Mouse (Mus musculus) MEL (cell line): ENCODE measurements around the gene Kcnrg. TPM values are rescaled to one million over a fixed set of nuclear protein-coding genes. Genes with fewer than 3 reads are reported as not detected.

ENCODE experiments used
- DNase-seq: peaks from one replicate; pipeline ENCODE4 v3.0.0; 2011; ENCODE audit warnings: low read depth, low spot score
- H3K27ac ChIP-seq: 2 replicates; pipeline ENCODE4 v1.5.1; 2012; ENCODE audit warnings: low read depth, mild to moderate bottlenecking, control low read depth, low read length, moderate library complexity; ENCODE audit not compliant: control insufficient read depth
- H3K27me3 ChIP-seq, 2 experiments: fragments of 150-350 bp in 1 of 2; sonication (generic) in 1 of 2; 2 replicates each; pipeline ENCODE4 v1.6.1; 2012; ENCODE audit warnings: low read length in 2 of 2, mild to moderate bottlenecking in 2 of 2, improper control_type of control experiment in 1 of 2, moderate library complexity in 1 of 2; ENCODE audit not compliant: insufficient read depth in 2 of 2, control insufficient read depth in 1 of 2
- H3K36me3 ChIP-seq, 2 experiments: 2 replicates each; pipeline ENCODE4 v1.6.1; 2012 to 2014; ENCODE audit warnings: low read length in 2 of 2, improper control_type of control experiment in 1 of 2, inconsistent platforms in 1 of 2, mild to moderate bottlenecking in 1 of 2; ENCODE audit not compliant: insufficient read depth in 2 of 2, control insufficient read depth in 1 of 2
- H3K4me1 ChIP-seq, 2 experiments: fragments of 150-350 bp in 1 of 2; sonication (generic) in 1 of 2; 2 replicates each; pipeline ENCODE4 v1.6.1; 2012; ENCODE audit warnings: low read length in 2 of 2, improper control_type of control experiment in 1 of 2, mild to moderate bottlenecking in 1 of 2; ENCODE audit not compliant: insufficient read depth in 2 of 2, control insufficient read depth in 1 of 2
- H3K4me3 ChIP-seq, 2 experiments: fragments of 150-350 bp in 1 of 2; sonication (generic) in 1 of 2; 2 replicates each; pipeline ENCODE4 v1.5.1; 2012; ENCODE audit warnings: low read depth in 2 of 2, low read length in 2 of 2, mild to moderate bottlenecking in 2 of 2, moderate library complexity in 2 of 2, control low read depth in 1 of 2, improper control_type of control experiment in 1 of 2; ENCODE audit not compliant: control insufficient read depth in 1 of 2, insufficient read depth in 1 of 2
- H3K79me2 ChIP-seq: 2 replicates; pipeline ENCODE4 v1.6.1; 2012; ENCODE audit warnings: mild to moderate bottlenecking, low read length, moderate library complexity; ENCODE audit not compliant: control insufficient read depth, poor library complexity, insufficient read depth
- H3K9ac ChIP-seq: 2 replicates; pipeline ENCODE4 v1.6.1; 2012; ENCODE audit warnings: low read depth, mild to moderate bottlenecking, control low read depth, low read length, moderate library complexity; ENCODE audit not compliant: control insufficient read depth, poor library complexity, severe bottlenecking
- H3K9me3 ChIP-seq: fragments of 150-350 bp; sonication (generic); replicated peaks from 2 replicates; pipeline ENCODE4 v1.6.1; 2012; ENCODE audit warnings: mild to moderate bottlenecking, low read length, improper control_type of control experiment, moderate library complexity; ENCODE audit not compliant: insufficient read depth
- CHD1 ChIP-seq: IDR thresholded peaks from 2 replicates; pipeline ENCODE4 v1.6.1; 2012; ENCODE audit warnings: low read depth, mild to moderate bottlenecking, inconsistent platforms, low read length, improper control_type of control experiment
- EP300 ChIP-seq, 2 experiments: IDR thresholded peaks; 2 replicates each; pipeline ENCODE4 v1.6.1; 2011; ENCODE audit warnings: improper control_type of control experiment in 2 of 2, low read length in 2 of 2, low read depth in 1 of 2, mild to moderate bottlenecking in 1 of 2
- HCFC1 ChIP-seq: IDR thresholded peaks from 2 replicates; pipeline ENCODE4 v1.6.1; 2012; ENCODE audit warnings: low read depth, mild to moderate bottlenecking, inconsistent platforms, low read length, improper control_type of control experiment, moderate library complexity
- POLR2A ChIP-seq, 2 experiments: IDR thresholded peaks; 2 replicates each; pipeline ENCODE4 v1.6.1; 2011 to 2012; ENCODE audit warnings: low read length in 2 of 2, mild to moderate bottlenecking in 2 of 2, control low read depth in 1 of 2, improper control_type of control experiment in 1 of 2, low read depth in 1 of 2, moderate library complexity in 1 of 2; ENCODE audit not compliant: control insufficient read depth in 1 of 2, insufficient read depth in 1 of 2, poor library complexity in 1 of 2
- POLR2AphosphoS2 ChIP-seq: IDR thresholded peaks from 2 replicates; pipeline ENCODE4 v1.6.1; 2011; ENCODE audit warnings: low read length, improper control_type of control experiment
- SIN3A ChIP-seq: IDR thresholded peaks from 2 replicates; pipeline ENCODE4 v1.6.1; 2012; ENCODE audit warnings: low read length, improper control_type of control experiment, inconsistent platforms
- UBTF ChIP-seq: IDR thresholded peaks from 2 replicates; pipeline ENCODE4 v1.6.1; 2012; ENCODE audit warnings: low read depth, mild to moderate bottlenecking, inconsistent platforms, low read length, improper control_type of control experiment, moderate library complexity, borderline replicate concordance; ENCODE audit not compliant: insufficient read depth
- ZC3H11A ChIP-seq: IDR thresholded peaks from 2 replicates; pipeline ENCODE4 v1.6.1; 2012; ENCODE audit warnings: low read depth, mild to moderate bottlenecking, inconsistent platforms, low read length, improper control_type of control experiment
- ZKSCAN1 ChIP-seq: IDR thresholded peaks from 2 replicates; pipeline ENCODE4 v1.6.1; 2012; ENCODE audit warnings: low read depth, mild to moderate bottlenecking, inconsistent platforms, low read length, improper control_type of control experiment, moderate library complexity
- polyA plus RNA-seq, 2 experiments: library from polyadenylated mRNA; stranded (reverse) in 1 of 2; unstranded in 1 of 2; fragments of >175 nt in 1 of 2; fragments of >200 nt in 1 of 2; gene quantifications; 2 replicates each; pipeline versions ENCODE4 v1.2.1 to v1.2.4; 2012; ENCODE audit warnings: low replicate concordance in 2 of 2, low read depth in 1 of 2; ENCODE audit not compliant: insufficient read length in 2 of 2, insufficient read depth in 1 of 2, missing spikeins in 1 of 2
- total RNA-seq: library from RNA; depleted of rRNA; stranded (reverse); fragments of 300-350 nt; gene quantifications from 2 replicates; pipeline ENCODE4 v1.2.3, GENCODE M21; 2012

Gene Kcnrg
- total and polyA plus RNA-seq, 3 experiments, result 0.04 to 0.15 TPM; not detected in 1

GRCm38 (mm10) chr14:61635969-61636368 is 28.7 kb downstream of the Kcnrg start:
- no peaks in the 10 kb centered on the region for H3K9me3 ChIP-seq
- H3K9ac ChIP-seq, result no peak overlapping the region
- H3K79me2 ChIP-seq, result peaks cover 17% of the 10 kb centered on the region
- no peaks in the 10 kb centered on the region for H3K27me3 ChIP-seq
- TF ChIP-seq EP300 (IDR thresholded peaks at IDR 0.05; ENCODE audit: low read depth in 1 of 2, low read length in 2 of 2) (no peak), POLR2A (IDR thresholded peaks at IDR 0.05; ENCODE audit: control insufficient read depth in 1 of 2, insufficient read depth in 1 of 2, low read depth in 1 of 2, low read length in 2 of 2, poor library complexity in 1 of 2) (0 out of 4 replicates have a peak, but pooled peaks of 1 of the 2 experiments have one; percentile 26)
- H3K27ac ChIP-seq, result no peak overlapping the region
- no peak overlapping the region for H3K4me3 ChIP-seq
- no peak for DNase-seq
- H3K36me3 ChIP-seq, result peaks cover 31 to 35% of the 10 kb centered on the region in 2 experiments
- peaks cover 0 to 19% of the 10 kb centered on the region in 2 experiments; a peak in 3 of 4 replicates for H3K4me1 ChIP-seq

- DNase-seq, result no peak
- H3K27ac ChIP-seq, result no peak overlapping the region
- TF ChIP-seq UBTF, result no peak
- peak; percentile 38; the same call in 1 of the 2 replicates for TF ChIP-seq POLR2AphosphoS2
- H3K79me2 ChIP-seq, result peaks cover 21% of the 10 kb centered on the region
- no peaks in the 10 kb centered on the region for H3K9me3 ChIP-seq
- H3K4me1 ChIP-seq, result peaks cover 0 to 40% of the 10 kb centered on the region in 2 experiments; a peak in 3 of 4 replicates
- no peaks in the 10 kb centered on the region for H3K27me3 ChIP-seq
- H3K4me3 ChIP-seq, result no peak overlapping the region
- H3K9ac ChIP-seq, result no peak overlapping the region
- peaks cover 21 to 31% of the 10 kb centered on the region in 2 experiments for H3K36me3 ChIP-seq
Observed at GRCm38 (mm10) chr14:61642668-61643067, 35.4 kb downstream of the Kcnrg start.

- Histone ChIP-seq H3K27me3 (no peaks in the 10 kb centered on the region), H3K9me3 (no peaks in the 10 kb centered on the region), H3K9ac (peak overlapping the region; percentile 53), H3K36me3 (peaks cover 18 to 23% of the 10 kb centered on the region in 2 experiments), H3K27ac (no peak overlapping the region), H3K4me1 (peaks cover 5 to 30% of the 10 kb centered on the region in 2 experiments), H3K4me3 (peak overlapping the region in 1 of 2 experiments; percentile 90; a peak in 2 of 4 replicates), H3K79me2 (peaks cover 30% of the 10 kb centered on the region)
- no peak for DNase-seq
- TF ChIP-seq ZC3H11A (no peak), ZKSCAN1 (no peak), EP300 (IDR thresholded peaks at IDR 0.05; ENCODE audit: low read depth in 1 of 2, low read length in 2 of 2) (no peak), SIN3A (0 out of 2 replicates have a peak, but pooled peaks have one; percentile 29), CHD1 (peak; percentile 81; the same call in 1 of the 2 replicates), HCFC1 (no peak)
Observed at GRCm38 (mm10) chr14:61645547-61645946, 38.3 kb downstream of the Kcnrg start.
